Mouse (Mus musculus) midbrain, embryonic 11.5 days (tissue): ENCODE measurements around the gene Ankrd36. TPM values are rescaled to one million over a fixed set of nuclear protein-coding genes. Genes with fewer than 3 reads are reported as not detected.

Experiments
- ATAC-seq: fragments of 200-750 bp; cut with Nextera tagmentation; 2 replicates; pipeline ENCODE4 v1.8.0; 2017; ENCODE audit warnings: moderate TSS enrichment, moderate library complexity; ENCODE audit not compliant: low FRiP score
- DNase-seq: peaks from one replicate; pipeline ENCODE4 v3.0.0; 2015; ENCODE audit warnings: low spot score; ENCODE audit errors: missing footprints
- H3K27ac ChIP-seq: fragments of 300-500 bp; sonication (generic); 2 replicates; pipeline ENCODE4 v1.5.1; 2014; ENCODE audit warnings: low read depth, low read length
- H3K27me3 ChIP-seq: fragments of 300-500 bp; sonication (generic); 2 replicates; pipeline ENCODE4 v1.6.1; 2014; ENCODE audit warnings: mild to moderate bottlenecking, low read length, moderate library complexity, mixed read lengths; ENCODE audit not compliant: control insufficient read depth, insufficient read depth
- H3K36me3 ChIP-seq: fragments of 300-500 bp; sonication (generic); 2 replicates; pipeline ENCODE4 v1.6.1; 2014; ENCODE audit warnings: mild to moderate bottlenecking, low read length, moderate library complexity, mixed read lengths; ENCODE audit not compliant: control insufficient read depth, insufficient read depth
- H3K4me1 ChIP-seq: fragments of 300-500 bp; sonication (generic); 2 replicates; pipeline ENCODE4 v1.6.1; 2014; ENCODE audit warnings: low read length; ENCODE audit not compliant: control insufficient read depth, insufficient read depth
- H3K4me2 ChIP-seq: fragments of 300-500 bp; sonication (generic); 2 replicates; pipeline ENCODE4 v1.6.1; 2014; ENCODE audit warnings: mild to moderate bottlenecking, moderate library complexity
- H3K4me3 ChIP-seq: fragments of 300-500 bp; sonication (generic); 2 replicates; pipeline ENCODE4 v1.5.1; 2014; ENCODE audit warnings: low read depth, low read length
- H3K9ac ChIP-seq: fragments of 300-500 bp; sonication (generic); 2 replicates; pipeline ENCODE4 v1.6.1; 2014; ENCODE audit warnings: low read length
- H3K9me3 ChIP-seq: fragments of 300-500 bp; sonication (generic); 2 replicates; pipeline ENCODE4 v1.6.1; 2016; ENCODE audit warnings: low read length; ENCODE audit not compliant: control insufficient read depth
- WGBS: fragments of 180-500 bp; shearing (Covaris S2); extraction: QIAGEN DNeasy Blood & Tissue Kit; methylation state at CpG from one replicate; pipeline ENCODE4 v1.1.7; 2014; 5-methylcytosine and 5-hydroxymethylcytosine counted together
- polyA plus RNA-seq: library from polyadenylated mRNA; unstranded; fragments of >200 nt; fragmentation: Nextera tagmentation; extraction: Ambion mirVana; gene quantifications from 2 replicates; pipeline ENCODE4 v1.2.1, GENCODE M21; 2014

The Ankrd36 gene
- polyA plus RNA-seq, 1 experiment from 2014 or later = not detected

DNA sequence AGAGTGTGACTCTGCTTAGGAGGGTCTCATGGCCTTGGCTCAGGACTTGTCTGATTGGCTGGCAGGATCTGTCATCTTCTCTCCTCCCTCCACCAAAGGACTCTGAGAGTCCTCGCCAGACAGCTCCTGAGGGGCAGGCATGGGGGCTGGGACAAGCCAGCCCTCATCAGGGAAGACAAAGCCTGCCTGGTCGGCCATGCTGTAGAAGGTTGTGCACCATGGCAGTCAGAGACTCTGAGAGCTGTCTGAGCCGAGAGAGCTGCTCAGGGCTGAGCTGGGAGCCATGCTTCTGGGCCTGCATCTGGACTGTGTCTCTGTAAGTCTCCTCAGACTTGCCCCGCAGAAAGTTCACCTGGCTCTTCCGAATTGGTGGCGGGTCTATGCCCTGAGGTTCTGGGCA, 5.6 kb upstream of the Ankrd36 start:
- Histone ChIP-seq H3K36me3 (no peaks in the 10 kb centered on the region), H3K27me3 (no peaks in the 10 kb centered on the region), H3K9me3 (no peaks in the 10 kb centered on the region), H3K4me3 (no peak overlapping the region), H3K9ac (no peak overlapping the region), H3K27ac (no peak overlapping the region), H3K4me1 (peaks cover 5% of the 10 kb centered on the region), H3K4me2 (no peak overlapping the region)
- no peak for ATAC-seq
- no peak for DNase-seq
- 54% methylated on average over 6 of the region's 6 CpGs for whole genome bisulfite sequencing

GRCm38 (mm10) chr11:5565596-5565995, 3.9 kb upstream of the Ankrd36 start:
- H3K36me3 ChIP-seq = no peaks in the 10 kb centered on the region
- WGBS = 85% methylated on average over 3 of the region's 3 CpGs
- H3K4me1 ChIP-seq = peaks cover 5% of the 10 kb centered on the region
- H3K4me2 ChIP-seq = no peak overlapping the region
- no peaks in the 10 kb centered on the region for H3K27me3 ChIP-seq
- no peaks in the 10 kb centered on the region for H3K9me3 ChIP-seq
- no peak for DNase-seq
- no peak overlapping the region for H3K4me3 ChIP-seq
- ATAC-seq = no peak
- no peak overlapping the region for H3K27ac ChIP-seq
- H3K9ac ChIP-seq = no peak overlapping the region

- H3K27ac ChIP-seq = no peak overlapping the region
- H3K4me3 ChIP-seq = no peak overlapping the region
- H3K27me3 ChIP-seq = no peaks in the 10 kb centered on the region
- no peaks in the 10 kb centered on the region for H3K9me3 ChIP-seq
- WGBS = 86% methylated on average over 2 of the region's 2 CpGs
- H3K36me3 ChIP-seq = no peaks in the 10 kb centered on the region
- DNase-seq (no peak), ATAC-seq (no peak)
- H3K9ac ChIP-seq = no peak overlapping the region
- H3K4me2 ChIP-seq = no peak overlapping the region
- peaks cover 5% of the 10 kb centered on the region for H3K4me1 ChIP-seq
Observed at GRCm38 (mm10) chr11:5566506-5566905, 3.0 kb upstream of the Ankrd36 start.

GRCm38 (mm10) chr11:5567654-5568053, 1.8 kb upstream of the Ankrd36 start:
- Histone ChIP-seq H3K36me3 (no peaks in the 10 kb centered on the region), H3K4me3 (no peak overlapping the region), H3K27me3 (no peaks in the 10 kb centered on the region), H3K4me2 (no peak overlapping the region), H3K9ac (no peak overlapping the region), H3K9me3 (no peaks in the 10 kb centered on the region), H3K27ac (no peak overlapping the region), H3K4me1 (peaks cover 5% of the 10 kb centered on the region)
- 98% methylated on average over 6 of the region's 6 CpGs for WGBS
- DNase-seq (no peak), ATAC-seq (no peak)

DNA sequence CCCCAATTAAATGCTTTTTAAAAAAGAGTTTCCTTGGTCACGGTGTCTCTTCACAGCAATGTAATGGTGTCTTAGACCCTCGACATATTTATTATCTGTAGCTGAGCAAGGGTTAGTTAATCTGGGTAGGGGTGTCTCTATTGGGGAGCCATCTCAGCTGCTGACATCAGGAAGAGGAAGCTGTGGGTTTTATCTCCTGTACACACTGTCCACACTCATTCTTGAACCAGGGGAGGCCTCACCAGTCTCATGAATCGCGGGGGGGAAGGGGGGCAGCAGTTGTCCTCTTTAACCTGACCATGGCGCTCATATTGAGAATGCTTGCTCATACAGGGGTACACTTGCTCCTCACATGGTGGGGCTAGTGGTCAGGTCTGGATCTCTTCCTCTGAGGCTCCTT, 1.4 kb upstream of the Ankrd36 start:
- no peaks in the 10 kb centered on the region for H3K27me3 ChIP-seq
- no peak overlapping the region for H3K27ac ChIP-seq
- H3K36me3 ChIP-seq = no peaks in the 10 kb centered on the region
- H3K4me1 ChIP-seq = peaks cover under 1% of the 10 kb centered on the region
- no peaks in the 10 kb centered on the region for H3K9me3 ChIP-seq
- WGBS = 92% methylated on average over 5 of the region's 5 CpGs
- no peak for ATAC-seq
- H3K4me3 ChIP-seq = no peak overlapping the region
- no peak for DNase-seq
- no peak overlapping the region for H3K4me2 ChIP-seq
- no peak overlapping the region for H3K9ac ChIP-seq

DNA sequence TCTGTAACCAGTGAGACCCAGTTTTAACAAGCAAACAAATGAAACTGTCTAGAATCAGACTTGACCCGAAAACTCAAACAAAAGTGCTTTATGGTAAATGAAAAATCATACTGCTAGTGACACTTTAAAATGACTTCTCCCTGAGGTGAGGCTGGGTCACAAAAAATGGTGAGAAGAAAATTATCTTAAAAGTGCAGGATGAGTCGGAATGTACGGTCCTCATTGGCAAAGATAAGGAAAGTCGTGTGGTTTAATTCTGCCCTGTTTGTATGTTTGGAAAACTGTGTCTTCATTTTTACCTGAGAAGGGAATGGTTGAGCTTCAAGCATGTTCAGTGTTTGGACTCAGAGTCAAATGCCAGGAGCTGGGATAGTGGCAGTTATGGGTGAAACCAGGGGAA, 2.4 kb downstream of the Ankrd36 start:
- H3K4me1 ChIP-seq = no peaks in the 10 kb centered on the region
- H3K4me2 ChIP-seq = no peak overlapping the region
- no peaks in the 10 kb centered on the region for H3K27me3 ChIP-seq
- no peak for DNase-seq
- H3K4me3 ChIP-seq = no peak overlapping the region
- H3K9ac ChIP-seq = no peak overlapping the region
- 90% methylated on average over 4 of the region's 4 CpGs for WGBS
- H3K27ac ChIP-seq = no peak overlapping the region
- ATAC-seq = no peak
- H3K36me3 ChIP-seq = no peaks in the 10 kb centered on the region
- H3K9me3 ChIP-seq = no peaks in the 10 kb centered on the region

DNA sequence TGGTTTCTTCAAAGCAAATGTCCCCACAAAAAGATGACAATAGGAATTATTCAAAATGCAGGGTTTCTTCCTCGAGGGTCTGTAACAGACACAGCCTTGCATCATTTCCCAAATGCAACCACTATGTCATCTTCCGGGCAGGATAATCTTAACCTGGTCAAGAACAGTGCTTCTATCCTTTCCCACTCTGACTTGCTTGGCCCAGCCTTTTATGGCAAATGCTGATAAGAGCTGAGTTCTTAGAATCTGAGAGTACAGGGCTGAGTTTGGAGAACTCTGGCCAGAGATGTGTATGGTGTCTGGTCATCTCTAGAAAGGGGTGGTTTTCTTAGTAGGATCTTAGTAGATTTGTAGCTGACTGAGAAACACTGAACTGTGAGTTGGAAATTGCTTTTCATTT, 4.3 kb downstream of the Ankrd36 start:
- H3K27ac ChIP-seq = no peak overlapping the region
- no peak for DNase-seq
- H3K9me3 ChIP-seq = no peaks in the 10 kb centered on the region
- no peaks in the 10 kb centered on the region for H3K36me3 ChIP-seq
- H3K4me1 ChIP-seq = no peaks in the 10 kb centered on the region; the same call in 1 of the 2 replicates
- no peak for ATAC-seq
- H3K4me2 ChIP-seq = no peak overlapping the region
- 77% methylated on average over 2 of the region's 2 CpGs for WGBS
- H3K9ac ChIP-seq = no peak overlapping the region
- H3K27me3 ChIP-seq = no peaks in the 10 kb centered on the region
- no peak overlapping the region for H3K4me3 ChIP-seq

GRCm38 (mm10) chr11:5575046-5575445, 5.6 kb downstream of the Ankrd36 start:
- H3K36me3 ChIP-seq = no peaks in the 10 kb centered on the region
- no peak overlapping the region for H3K4me3 ChIP-seq
- no peak for ATAC-seq
- H3K4me1 ChIP-seq = no peaks in the 10 kb centered on the region; the same call in 1 of the 2 replicates
- H3K27ac ChIP-seq = no peak overlapping the region
- DNase-seq = no peak
- H3K9ac ChIP-seq = no peak overlapping the region
- 86% methylated on average over 6 of the region's 6 CpGs for WGBS
- no peaks in the 10 kb centered on the region for H3K9me3 ChIP-seq
- H3K4me2 ChIP-seq = no peak overlapping the region
- H3K27me3 ChIP-seq = no peaks in the 10 kb centered on the region

DNA sequence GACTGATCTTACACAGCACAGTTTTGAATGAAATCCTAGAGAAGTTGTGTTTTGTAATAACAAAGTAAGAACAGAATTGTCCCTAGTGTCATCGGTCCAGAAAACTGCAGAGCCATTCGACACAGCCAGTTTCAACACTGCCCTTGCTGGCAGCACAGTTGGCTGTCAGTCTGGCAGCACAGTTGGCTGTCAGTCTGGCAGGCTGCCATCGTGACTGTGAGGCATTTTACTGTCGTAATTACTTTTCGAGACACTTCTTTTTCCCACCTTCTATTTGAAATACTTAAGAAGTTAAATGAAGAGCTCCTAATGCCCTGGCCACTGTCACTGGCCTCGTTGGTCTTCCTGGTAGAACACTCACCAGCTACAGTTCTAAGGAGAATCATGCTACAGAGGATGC, 22.9 kb downstream of the Ankrd36 start:
- H3K4me1 ChIP-seq = no peaks in the 10 kb centered on the region
- no peaks in the 10 kb centered on the region for H3K27me3 ChIP-seq
- H3K36me3 ChIP-seq = no peaks in the 10 kb centered on the region
- no peak overlapping the region for H3K27ac ChIP-seq
- no peak overlapping the region for H3K4me2 ChIP-seq
- no peak overlapping the region for H3K9ac ChIP-seq
- H3K4me3 ChIP-seq = no peak overlapping the region
- 86% methylated on average over 6 of the region's 6 CpGs for whole genome bisulfite sequencing
- H3K9me3 ChIP-seq = no peaks in the 10 kb centered on the region
- DNase-seq (no peak), ATAC-seq (no peak)

DNA sequence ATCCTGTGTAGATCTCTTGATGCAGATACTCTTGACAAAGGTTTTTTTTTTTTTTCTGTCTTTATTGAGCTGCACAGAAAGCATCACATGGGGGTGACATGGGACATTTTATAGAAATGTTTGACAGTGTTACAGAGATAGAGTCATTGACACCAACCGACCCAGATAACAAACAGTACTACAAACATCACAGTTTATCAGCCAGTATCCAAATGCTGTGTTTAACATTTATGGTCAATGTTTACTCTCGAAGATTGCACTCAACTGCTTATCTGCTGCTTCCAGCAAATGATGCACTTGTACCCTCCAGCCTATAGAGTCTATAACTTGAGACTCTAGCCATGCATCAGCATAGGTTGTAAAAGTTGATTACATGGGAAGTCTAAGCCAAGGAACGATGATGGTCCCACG, 25.9 kb downstream of the Ankrd36 start:
- H3K27ac ChIP-seq = no peak overlapping the region
- no peak for DNase-seq
- no peak for ATAC-seq
- H3K4me2 ChIP-seq = no peak overlapping the region
- no peaks in the 10 kb centered on the region for H3K9me3 ChIP-seq
- 95% methylated on average over 4 of the region's 4 CpGs for WGBS
- no peaks in the 10 kb centered on the region for H3K27me3 ChIP-seq
- H3K36me3 ChIP-seq = no peaks in the 10 kb centered on the region
- no peak overlapping the region for H3K9ac ChIP-seq
- H3K4me3 ChIP-seq = no peak overlapping the region
- H3K4me1 ChIP-seq = no peaks in the 10 kb centered on the region
